Comparison of ENCODE assay signal across 11 mouse cellular contexts in genomic region chr11:88155998-88156397, GRCm38 (mm10). TPM values are rescaled to one million over a fixed set of nuclear protein-coding genes. Genes with fewer than 3 reads are reported as not detected.
DNase-seq lines count a peak whose midpoint lies in the region; ATAC-seq and TF ChIP-seq lines count a peak whose summit lies in the region.
"Had no signal": no experiment of that assay in that cellular context is flagged by ENCODE, and none has a peak within 500 bp of the region (broad histone marks: within the 10 kb centered on the region; RNA-seq: fewer than 3 reads in every experiment).

No protein-coding gene starts in this region.

- ATAC-seq in midbrain, embryonic 11.5 days (ENCODE audit: low FRiP score) = no peak
- ATAC-seq in midbrain, postnatal 0 days (ENCODE audit: low FRiP score) = no peak
- ATAC-seq in limb, embryonic 11.5 days (ENCODE audit: insufficient number of reproducible peaks, low FRiP score, low TSS enrichment, low read depth) = no peak
- ATAC-seq: forebrain, embryonic 15.5 days had no signal

- peak; percentile 80 for DNase-seq in gastrocnemius, adult 2 months
- no peak for DNase-seq in gastrocnemius, postnatal 14 days
- DNase-seq in midbrain, embryonic 11.5 days (ENCODE audit: low spot score, missing footprints) = no peak
- DNase-seq in midbrain, postnatal 0 days (ENCODE audit: low spot score) = no peak
- peak; percentile 29 for DNase-seq in limb, embryonic 11.5 days (ENCODE audit: low spot score)
- DNase-seq in yolk sac, embryonic 10.5 days (ENCODE audit: low spot score) = peak; percentile 68
- no peak for DNase-seq in layer of hippocampus, adult 9-11 months
- no peak for DNase-seq in urinary bladder, postnatal 25 days (ENCODE audit: low spot score)
- DNase-seq: cerebellum, adult 9-10 months; lung, postnatal 14 days had no signal

- H3K27ac ChIP-seq in gastrocnemius, adult 2 months = peak overlapping the region; percentile 99
- H3K27ac ChIP-seq in midbrain, embryonic 11.5 days (ENCODE audit: low read depth, low read length) = 0 out of 2 replicates have a peak overlapping the region, but pooled peaks have one; percentile 14
- H3K27ac ChIP-seq in midbrain, postnatal 0 days (ENCODE audit: low read depth, low read length) = no peak overlapping the region
- H3K27ac ChIP-seq in limb, embryonic 11.5 days (replicated peaks; ENCODE audit: low read depth, low read length) = no peak overlapping the region
- H3K27ac ChIP-seq: forebrain, embryonic 15.5 days had no signal

- peaks cover 2% of the 10 kb centered on the region; the same call in 1 of the 2 replicates for H3K27me3 ChIP-seq in midbrain, embryonic 11.5 days (ENCODE audit: control insufficient read depth, insufficient read depth, low read length)
- H3K27me3 ChIP-seq in midbrain, postnatal 0 days (ENCODE audit: insufficient read depth, low read length) = no peaks in the 10 kb centered on the region
- no peaks in the 10 kb centered on the region for H3K27me3 ChIP-seq in limb, embryonic 11.5 days (ENCODE audit: control insufficient read depth, insufficient read depth, low read length)
- H3K27me3 ChIP-seq: forebrain, embryonic 15.5 days had no signal

- no peak for TF ChIP-seq CTCF in gastrocnemius, adult 2 months (IDR thresholded peaks at IDR 0.05)
- TF ChIP-seq CTCF in midbrain, postnatal 0 days (IDR thresholded peaks at IDR 0.05) = no peak

- no peaks in the 10 kb centered on the region for H3K9me3 ChIP-seq in midbrain, embryonic 11.5 days (ENCODE audit: control insufficient read depth, low read length)
- H3K9me3 ChIP-seq in midbrain, postnatal 0 days (ENCODE audit: low read length) = no peaks in the 10 kb centered on the region
- no peaks in the 10 kb centered on the region for H3K9me3 ChIP-seq in limb, embryonic 11.5 days (ENCODE audit: control insufficient read depth, low read length)
- H3K9me3 ChIP-seq: forebrain, embryonic 15.5 days had no signal

- peak overlapping the region; percentile 5; the same call in 1 of the 2 replicates for H3K9ac ChIP-seq in midbrain, embryonic 11.5 days (ENCODE audit: low read length)
- H3K9ac ChIP-seq in midbrain, postnatal 0 days (replicated peaks; ENCODE audit: low read length, poor library complexity, severe bottlenecking) = no peak overlapping the region
- no peak overlapping the region for H3K9ac ChIP-seq in limb, embryonic 11.5 days (ENCODE audit: low read length)
- H3K9ac ChIP-seq: forebrain, embryonic 15.5 days had no signal

- no peaks in the 10 kb centered on the region for H3K36me3 ChIP-seq in midbrain, embryonic 11.5 days (ENCODE audit: control insufficient read depth, insufficient read depth, low read length)
- no peaks in the 10 kb centered on the region for H3K36me3 ChIP-seq in midbrain, postnatal 0 days (ENCODE audit: insufficient read depth, low read length)
- H3K36me3 ChIP-seq in limb, embryonic 11.5 days (ENCODE audit: control insufficient read depth, insufficient read depth, low read length) = no peaks in the 10 kb centered on the region
- H3K36me3 ChIP-seq: forebrain, embryonic 15.5 days had no signal

- 68% methylated on average over 8 of the region's 8 CpGs for whole genome bisulfite sequencing in midbrain, embryonic 11.5 days
- WGBS in midbrain, postnatal 0 days = 58% methylated on average over 8 of the region's 8 CpGs
- 43% methylated on average over 8 of the region's 8 CpGs for WGBS in limb, embryonic 11.5 days

- peaks cover 50% of the 10 kb centered on the region for H3K4me1 ChIP-seq in midbrain, embryonic 11.5 days (ENCODE audit: control insufficient read depth, insufficient read depth, low read length)
- H3K4me1 ChIP-seq in midbrain, postnatal 0 days (ENCODE audit: insufficient read depth, low read length) = peaks cover 13% of the 10 kb centered on the region
- H3K4me1 ChIP-seq in limb, embryonic 11.5 days (ENCODE audit: control insufficient read depth, insufficient read depth, low read length) = peaks cover 54% of the 10 kb centered on the region

- H3K4me3 ChIP-seq in gastrocnemius, adult 2 months = peak overlapping the region; percentile 70
- no peak overlapping the region for H3K4me3 ChIP-seq in midbrain, embryonic 11.5 days (ENCODE audit: low read depth, low read length)
- H3K4me3 ChIP-seq in midbrain, postnatal 0 days (ENCODE audit: low read depth, low read length) = no peak overlapping the region
- H3K4me3 ChIP-seq in limb, embryonic 11.5 days (ENCODE audit: low read depth, low read length) = no peak overlapping the region
- H3K4me3 ChIP-seq: forebrain, embryonic 15.5 days had no signal

- no peak overlapping the region for H3K4me2 ChIP-seq in midbrain, embryonic 11.5 days
- H3K4me2 ChIP-seq in midbrain, postnatal 0 days (ENCODE audit: low read depth, low read length, poor library complexity, severe bottlenecking) = no peak overlapping the region
- H3K4me2 ChIP-seq in limb, embryonic 11.5 days (ENCODE audit: low read depth, severe bottlenecking) = no peak overlapping the region
- H3K4me2 ChIP-seq: forebrain, embryonic 15.5 days had no signal

- intact Hi-C loops in gastrocnemius, adult 2 months (cut with DNase I) = loop anchor here (2.0 kb wide), 2 partner anchors 25 to 43 kb away; no protein-coding TSS in a partner anchor
- intact Hi-C loops in gastrocnemius, postnatal 14 days (cut with DNase I; ENCODE audit: low total_unique reads) = no loop called here

RNA-seq across cellular contexts. Expression of gene Mrps23, which starts 48.2 kb away (rescaled TPM):
- total RNA-seq in gastrocnemius, adult 2 months (2021) = 100 to 1,000 TPM; 122 to 144 TPM
- total RNA-seq in gastrocnemius, postnatal 14 days (2021) = 100 to 1,000 TPM; 127 to 132 TPM
- 88.8 TPM in 2 replicates for polyA plus RNA-seq in midbrain, embryonic 11.5 days (2014; fragmentation: Nextera tagmentation; extraction: Ambion mirVana)
- 29.4 and 35.5 TPM in 2 replicates for total RNA-seq in midbrain, postnatal 0 days (2014; rRNA removed)
- polyA plus RNA-seq in midbrain, postnatal 0 days (2015; fragmentation: Nextera tagmentation; extraction: Ambion mirVana) = 63.0 and 63.2 TPM in 2 replicates
- polyA plus RNA-seq in limb, embryonic 11.5 days (2014; fragmentation: Nextera tagmentation; extraction: Ambion mirVana) = 59.3 and 60.4 TPM in 2 replicates

RNA-seq across cellular contexts. Expression of gene Cuedc1, which starts 58.1 kb away (rescaled TPM):
- 100 to 1,000 TPM; 101 to 127 TPM for total RNA-seq in gastrocnemius, adult 2 months (2021)
- total RNA-seq in gastrocnemius, postnatal 14 days (2021) = 10 to 100 TPM; 48.5 to 50.0 TPM
- polyA plus RNA-seq in midbrain, embryonic 11.5 days (2014; fragmentation: Nextera tagmentation; extraction: Ambion mirVana) = 16.5 and 17.0 TPM in 2 replicates
- 38.8 and 40.2 TPM in 2 replicates for total RNA-seq in midbrain, postnatal 0 days (2014; rRNA removed)
- polyA plus RNA-seq in midbrain, postnatal 0 days (2015; fragmentation: Nextera tagmentation; extraction: Ambion mirVana) = 32.7 and 37.5 TPM in 2 replicates
- polyA plus RNA-seq in limb, embryonic 11.5 days (2014; fragmentation: Nextera tagmentation; extraction: Ambion mirVana) = 14.3 and 15.7 TPM in 2 replicates

Comparison
In these comparisons a context has a peak if more than half of its experiments do, and no peak if none do; other contexts are left out.
1. DNase-seq: peak in gastrocnemius, adult 2 months (single experiment), limb, embryonic 11.5 days (single experiment) and yolk sac, embryonic 10.5 days (single experiment); none in gastrocnemius, postnatal 14 days (single experiment), midbrain, embryonic 11.5 days (single experiment), midbrain, postnatal 0 days (single experiment), layer of hippocampus, adult 9-11 months (single experiment) and urinary bladder, postnatal 25 days (single experiment).
2. H3K27ac ChIP-seq: peak in gastrocnemius, adult 2 months (single experiment) and midbrain, embryonic 11.5 days (single experiment); none in midbrain, postnatal 0 days (single experiment) and limb, embryonic 11.5 days (single experiment).